Mouse (Mus musculus): ENCODE measurements at regions not wholly inside any gene's neighbourhood (a gene's known extent, or its start where the extent isn't known, plus 50 kb on each side); places are given as distances from the start of the nearest gene placed in this dataset.

- TF ChIP-seq CTCF (IDR thresholded peaks at IDR 0.05; ENCODE audit: borderline replicate concordance, insufficient read depth, low read length) (peak; percentile 39; the same call in 1 of the 2 replicates), POLR2A (IDR thresholded peaks at IDR 0.05; ENCODE audit: low read depth, low read length) (no peak)
These were observed 404.6 kb upstream of the Gm6657 start for GRCm38 (mm10) chr12:77789427-77789826.
